Mouse (Mus musculus): Measurements from ENCODE around the gene Tle4. TPM values are rescaled to one million over a fixed set of nuclear protein-coding genes. Genes with fewer than 3 reads are reported as not detected.

The Tle4 gene
- total and polyA plus RNA-seq, 2 experiments from 2014 or later = 22.9 to 82.7 TPM

GRCm38 (mm10) chr19:14620534-14620933, 22.7 kb upstream of the Tle4 start:
- Histone ChIP-seq H3K9ac (no peak overlapping the region), H3K9me3 (ENCODE audit: low read length) (no peaks in the 10 kb centered on the region), H3K4me2 (ENCODE audit: low read depth) (no peak overlapping the region), H3K4me1 (ENCODE audit: insufficient read depth) (no peaks in the 10 kb centered on the region), H3K4me3 (ENCODE audit: low read depth, low read length) (no peak overlapping the region), H3K27me3 (ENCODE audit: insufficient read depth, low read length) (no peaks in the 10 kb centered on the region), H3K27ac (ENCODE audit: low read depth, low read length) (no peak overlapping the region), H3K36me3 (ENCODE audit: insufficient read depth) (no peaks in the 10 kb centered on the region)
- DNase-seq (no peak), ATAC-seq (no peak)
- no peak for TF ChIP-seq CTCF (IDR thresholded peaks at IDR 0.05; ENCODE audit: low read depth)
- 100% methylated on average over 1 of the region's 1 CpGs for WGBS

DNA sequence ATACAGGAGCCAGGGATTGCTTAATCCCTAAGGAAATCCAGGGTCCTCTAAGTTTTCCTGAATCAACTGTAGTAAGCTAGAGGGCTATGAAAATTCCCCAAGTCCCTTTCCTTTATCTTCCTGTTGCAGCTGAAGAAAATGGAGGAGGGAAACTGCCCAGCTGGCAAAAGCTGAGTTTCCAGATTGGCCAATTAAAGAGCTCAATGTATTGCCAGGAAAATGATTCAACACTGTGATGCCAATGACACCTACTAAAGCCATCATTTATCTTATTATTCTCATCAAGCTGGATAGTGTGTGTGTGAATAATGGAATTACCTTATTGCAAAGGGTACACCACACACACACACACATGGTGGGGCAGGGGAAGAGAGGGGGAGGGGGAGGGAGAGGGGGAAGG, 22.0 kb upstream of the Tle4 start:
- DNase-seq (peak; percentile 54), ATAC-seq (no peak)
- Histone ChIP-seq H3K27me3 (ENCODE audit: insufficient read depth, low read length) (no peaks in the 10 kb centered on the region), H3K27ac (ENCODE audit: low read depth, low read length) (no peak overlapping the region), H3K9me3 (ENCODE audit: low read length) (no peaks in the 10 kb centered on the region), H3K4me2 (ENCODE audit: low read depth) (no peak overlapping the region), H3K4me1 (ENCODE audit: insufficient read depth) (no peaks in the 10 kb centered on the region), H3K36me3 (ENCODE audit: insufficient read depth) (no peaks in the 10 kb centered on the region), H3K4me3 (ENCODE audit: low read depth, low read length) (no peak overlapping the region), H3K9ac (no peak overlapping the region)
- no peak for TF ChIP-seq CTCF (IDR thresholded peaks at IDR 0.05; ENCODE audit: low read depth)

- no peak for TF ChIP-seq CTCF (IDR thresholded peaks at IDR 0.05; ENCODE audit: low read depth)
- no peaks in the 10 kb centered on the region for H3K36me3 ChIP-seq (ENCODE audit: insufficient read depth)
- no peaks in the 10 kb centered on the region for H3K4me1 ChIP-seq (ENCODE audit: insufficient read depth)
- no peak overlapping the region for H3K27ac ChIP-seq (ENCODE audit: low read depth, low read length)
- no peaks in the 10 kb centered on the region for H3K27me3 ChIP-seq (ENCODE audit: insufficient read depth, low read length)
- 82% methylated on average over 5 of the region's 5 CpGs for WGBS
- H3K9me3 ChIP-seq (ENCODE audit: low read length) = no peaks in the 10 kb centered on the region
- no peak overlapping the region for H3K4me3 ChIP-seq (ENCODE audit: low read depth, low read length)
- DNase-seq (no peak), ATAC-seq (no peak)
- no peak overlapping the region for H3K9ac ChIP-seq
- H3K4me2 ChIP-seq (ENCODE audit: low read depth) = no peak overlapping the region
Observed at GRCm38 (mm10) chr19:14614816-14615215, 17.0 kb upstream of the Tle4 start.

GRCm38 (mm10) chr19:14610542-14611317, 12.9 kb upstream of the Tle4 start:
- WGBS = 69% methylated on average over 8 of the region's 8 CpGs
- no peak for TF ChIP-seq CTCF (IDR thresholded peaks at IDR 0.05; ENCODE audit: low read depth)
- DNase-seq = no peak

DNA sequence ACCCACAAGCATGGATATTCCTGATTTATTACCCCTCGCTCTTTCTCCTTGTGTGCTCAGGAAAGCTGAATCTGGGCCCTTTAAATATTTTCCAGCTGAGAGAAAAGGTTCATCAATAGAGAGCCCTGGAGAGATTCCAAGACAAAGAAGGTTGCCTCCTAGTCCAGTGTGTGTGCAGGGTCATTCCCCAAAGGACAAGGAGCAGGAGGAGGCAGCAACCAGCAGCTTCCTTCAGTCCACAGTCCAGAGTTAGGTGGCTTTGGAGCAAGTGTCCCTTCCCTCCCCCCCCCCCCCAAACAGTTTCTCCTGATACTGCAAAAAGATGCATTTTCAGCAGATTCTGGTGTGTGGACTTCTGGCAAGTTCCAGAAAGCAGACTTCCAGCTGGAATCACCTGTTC, 3.0 kb upstream of the Tle4 start:
- no peaks in the 10 kb centered on the region for H3K4me1 ChIP-seq (ENCODE audit: insufficient read depth)
- DNase-seq (no peak), ATAC-seq (no peak)
- no peak overlapping the region for H3K27ac ChIP-seq (ENCODE audit: low read depth, low read length)
- H3K36me3 ChIP-seq (ENCODE audit: insufficient read depth) = no peaks in the 10 kb centered on the region
- H3K27me3 ChIP-seq (ENCODE audit: insufficient read depth, low read length) = no peaks in the 10 kb centered on the region
- no peaks in the 10 kb centered on the region for H3K9me3 ChIP-seq (ENCODE audit: low read length)
- H3K9ac ChIP-seq = no peak overlapping the region
- 94% methylated on average over 1 of the region's 1 CpGs for WGBS
- H3K4me2 ChIP-seq (ENCODE audit: low read depth) = no peak overlapping the region
- no peak for TF ChIP-seq CTCF (IDR thresholded peaks at IDR 0.05; ENCODE audit: low read depth)
- H3K4me3 ChIP-seq (ENCODE audit: low read depth, low read length) = no peak overlapping the region

More at GRCm38 (mm10) chr19:14610542-14611317, 12.9 kb upstream of the Tle4 start:
- Histone ChIP-seq H3K36me3 (ENCODE audit: insufficient read depth) (no peaks in the 10 kb centered on the region), H3K27me3 (ENCODE audit: insufficient read depth, low read length) (no peaks in the 10 kb centered on the region), H3K4me1 (ENCODE audit: insufficient read depth) (no peaks in the 10 kb centered on the region), H3K4me3 (ENCODE audit: low read depth, low read length) (no peak overlapping the region), H3K27ac (ENCODE audit: low read depth, low read length) (no peak overlapping the region), H3K4me2 (ENCODE audit: low read depth) (no peak overlapping the region), H3K9me3 (ENCODE audit: low read length) (no peaks in the 10 kb centered on the region), H3K9ac (no peak overlapping the region)
- no peak for ATAC-seq

DNA sequence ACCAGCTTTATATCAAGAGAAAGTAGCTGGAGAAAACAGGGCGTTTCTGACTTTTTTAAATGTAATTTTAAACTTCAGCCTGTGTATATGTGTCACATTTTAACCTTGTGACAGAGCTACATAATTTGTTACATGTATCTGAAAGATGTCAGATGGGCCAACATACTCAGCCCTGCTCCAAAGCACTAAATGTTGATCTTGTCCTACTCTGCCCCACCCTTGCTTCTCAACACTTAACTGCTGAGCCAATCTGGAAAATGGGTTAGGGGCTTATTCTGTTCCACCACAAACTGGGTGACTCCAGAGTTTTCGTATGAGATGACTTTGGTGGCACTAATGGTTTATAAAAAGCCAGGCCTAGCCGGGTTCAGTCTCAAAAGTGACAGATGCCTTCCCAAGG, 2.5 kb upstream of the Tle4 start:
- 92% methylated on average over 3 of the region's 3 CpGs for WGBS
- DNase-seq = no peak

DNA sequence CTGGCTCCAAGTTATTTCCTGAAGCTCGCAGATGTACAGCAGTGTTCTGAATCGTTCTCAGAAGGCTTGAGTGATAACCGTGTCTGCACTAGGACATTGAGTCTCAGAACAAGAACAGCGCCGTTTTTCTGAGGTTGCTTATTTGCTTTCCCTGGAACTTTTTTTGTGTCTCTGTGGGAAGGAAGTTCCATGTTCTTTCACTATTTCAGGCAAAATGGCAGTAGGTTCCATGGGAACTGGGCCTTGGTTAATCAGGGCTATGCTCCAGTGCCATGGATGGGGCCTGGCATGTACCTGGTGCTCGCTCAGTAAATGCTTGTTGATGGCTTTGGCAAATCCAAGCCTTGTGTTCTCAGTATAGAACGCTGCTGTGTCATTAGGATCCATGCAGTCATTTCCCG, 2.0 kb upstream of the Tle4 start:
- Histone ChIP-seq H3K27ac (ENCODE audit: low read depth, low read length) (no peak overlapping the region), H3K9ac (no peak overlapping the region), H3K9me3 (ENCODE audit: low read length) (no peaks in the 10 kb centered on the region), H3K4me1 (ENCODE audit: insufficient read depth) (no peaks in the 10 kb centered on the region), H3K27me3 (ENCODE audit: insufficient read depth, low read length) (no peaks in the 10 kb centered on the region), H3K4me2 (ENCODE audit: low read depth) (peak overlapping the region; percentile 8), H3K4me3 (ENCODE audit: low read depth, low read length) (no peak overlapping the region), H3K36me3 (ENCODE audit: insufficient read depth) (no peaks in the 10 kb centered on the region)
- WGBS = 59% methylated on average over 8 of the region's 8 CpGs
- no peak for ATAC-seq
- no peak for TF ChIP-seq CTCF (IDR thresholded peaks at IDR 0.05; ENCODE audit: low read depth)
- DNase-seq = no peak

More for the DNA sequence above, 2.5 kb upstream of the Tle4 start:
- Histone ChIP-seq H3K9me3 (ENCODE audit: low read length) (no peaks in the 10 kb centered on the region), H3K4me2 (ENCODE audit: low read depth) (no peak overlapping the region), H3K4me1 (ENCODE audit: insufficient read depth) (no peaks in the 10 kb centered on the region), H3K36me3 (ENCODE audit: insufficient read depth) (no peaks in the 10 kb centered on the region), H3K9ac (no peak overlapping the region), H3K27me3 (ENCODE audit: insufficient read depth, low read length) (no peaks in the 10 kb centered on the region), H3K4me3 (ENCODE audit: low read depth, low read length) (no peak overlapping the region), H3K27ac (ENCODE audit: low read depth, low read length) (no peak overlapping the region)
- no peak for ATAC-seq
- no peak for TF ChIP-seq CTCF (IDR thresholded peaks at IDR 0.05; ENCODE audit: low read depth)

All from forebrain, postnatal 0 days (tissue).